Mouse (Mus musculus) spleen, adult 2 months (tissue): ENCODE results near the gene Ilk.

Source experiments
- CTCF ChIP-seq: fragments of 200-500 bp; IDR thresholded peaks from 2 replicates; pipeline ENCODE4 v1.5.1; 2011; ENCODE audit warnings: mild to moderate bottlenecking, inconsistent platforms; ENCODE audit not compliant: insufficient read depth, insufficient read length, insufficient replicate concordance; ENCODE audit errors: extremely low read depth
- POLR2A ChIP-seq: fragments of 200-500 bp; IDR thresholded peaks from 2 replicates; pipeline ENCODE4 v1.6.1; 2011; ENCODE audit warnings: low read depth, low read length, inconsistent platforms

DNA sequence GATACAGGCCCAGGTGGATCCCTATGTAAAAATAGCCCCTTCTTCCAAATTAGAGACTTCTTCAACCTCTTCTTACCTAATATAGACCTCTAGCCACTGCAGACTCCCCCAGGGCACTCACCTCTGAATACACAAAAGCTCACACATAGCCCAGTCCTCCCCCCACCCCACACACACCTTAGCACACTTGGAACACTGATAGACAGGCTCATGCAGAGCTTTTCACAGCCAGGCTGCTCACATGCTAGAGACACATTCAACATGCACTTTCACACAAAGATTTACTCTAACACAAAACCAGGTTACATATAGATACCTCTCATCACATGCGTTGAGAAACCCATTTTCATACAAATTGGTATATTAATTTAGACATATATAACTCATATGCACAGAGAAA, 40.9 kb downstream of the Ilk start:
- TF ChIP-seq CTCF (no peak), POLR2A (no peak)
